ENCODE assay signal across 7 mouse cellular contexts in genomic region chr12:30040150-30040549, GRCm38 (mm10).
DNase-seq lines count a peak whose midpoint lies in the region; ATAC-seq and TF ChIP-seq lines count a peak whose summit lies in the region.

No protein-coding gene starts in this region.

- TF ChIP-seq CTCF in liver, adult 2 months (IDR thresholded peaks at IDR 0.05; ENCODE audit: low read depth, low read length) = peak; percentile 74
- TF ChIP-seq CTCF in lung, embryonic 14.5 days (IDR thresholded peaks at IDR 0.05; ENCODE audit: low read depth) = peak; percentile 85

- H3K27me3 ChIP-seq in liver, adult 2 months (ENCODE audit: control insufficient read depth, insufficient read depth, low read length) = no peaks in the 10 kb centered on the region
- H3K27me3 ChIP-seq in liver, embryonic 11.5 days (replicated peaks; ENCODE audit: control insufficient read depth, insufficient read depth, low read length) = no peaks in the 10 kb centered on the region
- H3K27me3 ChIP-seq in intestine, embryonic 14.5 days (replicated peaks; ENCODE audit: control insufficient read depth, insufficient read depth, low read length) = no peaks in the 10 kb centered on the region
- H3K27me3 ChIP-seq in lung, embryonic 14.5 days (ENCODE audit: insufficient read depth, low read length) = no peaks in the 10 kb centered on the region

- H3K9me3 ChIP-seq in liver, embryonic 11.5 days (ENCODE audit: control insufficient read depth, low read length) = no peaks in the 10 kb centered on the region
- H3K9me3 ChIP-seq in intestine, embryonic 14.5 days (ENCODE audit: control insufficient read depth, low read length) = no peaks in the 10 kb centered on the region
- no peaks in the 10 kb centered on the region for H3K9me3 ChIP-seq in lung, embryonic 14.5 days (ENCODE audit: low read depth, low read length)

- no peak overlapping the region for H3K4me2 ChIP-seq in liver, embryonic 11.5 days
- H3K4me2 ChIP-seq in intestine, embryonic 14.5 days (ENCODE audit: low read length) = no peak overlapping the region
- H3K4me2 ChIP-seq in lung, embryonic 14.5 days = no peak overlapping the region

- DNase-seq in liver, adult 2 months (ENCODE audit: extremely low read depth, low read depth, low spot score) = peak; percentile 43
- no peak for DNase-seq in liver, embryonic 11.5 days (ENCODE audit: low spot score)
- DNase-seq in Muller cell, postnatal 12 days (ENCODE audit: inconsistent ontology term) = peak; percentile 61
- DNase-seq in cerebellum, postnatal 25 days = peak; percentile 21 to 47
- peak; percentile 69 for DNase-seq in intestine, embryonic 14.5 days (ENCODE audit: low spot score)
- DNase-seq in lung, embryonic 14.5 days = peak; percentile 76
- no peak for DNase-seq in spleen, adult 18-20 months

- no peak for ATAC-seq in liver, embryonic 11.5 days (replicated peaks; ENCODE audit: low FRiP score)
- ATAC-seq in intestine, embryonic 14.5 days (replicated peaks; ENCODE audit: low FRiP score, low TSS enrichment, low read depth) = no peak
- no peak for ATAC-seq in lung, embryonic 14.5 days (ENCODE audit: insufficient read depth)

- no peak overlapping the region for H3K4me3 ChIP-seq in liver, adult 2 months (ENCODE audit: insufficient read depth, low read depth, low read length)
- H3K4me3 ChIP-seq in liver, embryonic 11.5 days (ENCODE audit: low read depth, low read length) = no peak overlapping the region
- no peak overlapping the region for H3K4me3 ChIP-seq in intestine, embryonic 14.5 days (ENCODE audit: low read depth, low read length)
- no peak overlapping the region for H3K4me3 ChIP-seq in lung, embryonic 14.5 days (ENCODE audit: low read depth, low read length)

- no peak overlapping the region for H3K9ac ChIP-seq in liver, adult 2 months (ENCODE audit: low read depth, low read length)
- no peak overlapping the region for H3K9ac ChIP-seq in liver, embryonic 11.5 days (ENCODE audit: low read depth, low read length)
- H3K9ac ChIP-seq in intestine, embryonic 14.5 days (ENCODE audit: low read length) = no peak overlapping the region
- H3K9ac ChIP-seq in lung, embryonic 14.5 days = no peak overlapping the region

- 21% methylated on average over 4 of the region's 4 CpGs for WGBS in liver, adult 2 months
- 17% methylated on average over 4 of the region's 4 CpGs for WGBS in liver, embryonic 11.5 days
- WGBS in intestine, embryonic 14.5 days = 5% methylated on average over 4 of the region's 4 CpGs
- WGBS in lung, embryonic 14.5 days = 16% methylated on average over 4 of the region's 4 CpGs

- H3K79me2 ChIP-seq in liver, adult 2 months (ENCODE audit: control insufficient read depth, insufficient read depth, low read length) = no peaks in the 10 kb centered on the region

- no peak overlapping the region for H3K27ac ChIP-seq in liver, adult 2 months (replicated peaks; ENCODE audit: insufficient read depth, low read depth, low read length)
- H3K27ac ChIP-seq in liver, embryonic 11.5 days (ENCODE audit: low read depth, low read length) = no peak overlapping the region
- peak overlapping the region; percentile 60; the same call in 1 of the 2 replicates for H3K27ac ChIP-seq in intestine, embryonic 14.5 days (ENCODE audit: low read depth)
- H3K27ac ChIP-seq in lung, embryonic 14.5 days (ENCODE audit: low read depth) = peak overlapping the region; percentile 42; the same call in 1 of the 2 replicates

- TF ChIP-seq POLR2A in liver, adult 2 months (IDR thresholded peaks at IDR 0.05; ENCODE audit: extremely low read depth, insufficient read depth, low read length) = no peak

- no peaks in the 10 kb centered on the region for H3K4me1 ChIP-seq in liver, adult 2 months (ENCODE audit: control insufficient read depth, insufficient read depth, low read length)
- H3K4me1 ChIP-seq in liver, embryonic 11.5 days (replicated peaks; ENCODE audit: control insufficient read depth, insufficient read depth, low read length) = no peaks in the 10 kb centered on the region
- peaks cover 8% of the 10 kb centered on the region for H3K4me1 ChIP-seq in intestine, embryonic 14.5 days (replicated peaks; ENCODE audit: control insufficient read depth, insufficient read depth, low read length)
- 0 out of 2 replicates have a peak, but pooled peaks cover 5% of the 10 kb centered on the region for H3K4me1 ChIP-seq in lung, embryonic 14.5 days (ENCODE audit: insufficient read depth)

- H3K36me3 ChIP-seq in liver, adult 2 months (ENCODE audit: control insufficient read depth, insufficient read depth, low read length) = no peaks in the 10 kb centered on the region
- no peaks in the 10 kb centered on the region for H3K36me3 ChIP-seq in liver, embryonic 11.5 days (ENCODE audit: control insufficient read depth, insufficient read depth, low read length)
- H3K36me3 ChIP-seq in intestine, embryonic 14.5 days (ENCODE audit: control insufficient read depth, insufficient read depth, low read length) = no peaks in the 10 kb centered on the region
- H3K36me3 ChIP-seq in lung, embryonic 14.5 days (ENCODE audit: insufficient read depth) = no peaks in the 10 kb centered on the region

Comparison
In these comparisons a context has a peak if more than half of its experiments do, and no peak if none do; other contexts are left out.
1. DNase-seq: peak in liver, adult 2 months (single experiment), Muller cell, postnatal 12 days (single experiment), cerebellum, postnatal 25 days (2 of 2), intestine, embryonic 14.5 days (single experiment) and lung, embryonic 14.5 days (single experiment); none in liver, embryonic 11.5 days (single experiment) and spleen, adult 18-20 months (0 of 2).
2. H3K27ac ChIP-seq: peak in intestine, embryonic 14.5 days (single experiment) and lung, embryonic 14.5 days (single experiment); none in liver, adult 2 months (single experiment) and liver, embryonic 11.5 days (single experiment).